Mouse (Mus musculus): ENCODE data around the gene Ppm1a.

- TF ChIP-seq CTCF (IDR thresholded peaks at IDR 0.05; ENCODE audit: borderline replicate concordance, insufficient read depth, low read depth, low read length) (no peak), POLR2A (IDR thresholded peaks at IDR 0.05; ENCODE audit: borderline replicate concordance, insufficient read depth, low read length) (0 out of 2 replicates have a peak, but pooled peaks have one; percentile 18)
These were observed 4.0 kb downstream of the Ppm1a start for GRCm38 (mm10) chr12:72761230-72761648.
